Mouse (Mus musculus): ENCODE measurements around the gene Cit. TPM values are rescaled to one million over a fixed set of nuclear protein-coding genes. Genes with fewer than 3 reads are reported as not detected.

Cit gene
- polyA plus RNA-seq, 1 experiment from 2014 or later, result 25.7 TPM

DNA sequence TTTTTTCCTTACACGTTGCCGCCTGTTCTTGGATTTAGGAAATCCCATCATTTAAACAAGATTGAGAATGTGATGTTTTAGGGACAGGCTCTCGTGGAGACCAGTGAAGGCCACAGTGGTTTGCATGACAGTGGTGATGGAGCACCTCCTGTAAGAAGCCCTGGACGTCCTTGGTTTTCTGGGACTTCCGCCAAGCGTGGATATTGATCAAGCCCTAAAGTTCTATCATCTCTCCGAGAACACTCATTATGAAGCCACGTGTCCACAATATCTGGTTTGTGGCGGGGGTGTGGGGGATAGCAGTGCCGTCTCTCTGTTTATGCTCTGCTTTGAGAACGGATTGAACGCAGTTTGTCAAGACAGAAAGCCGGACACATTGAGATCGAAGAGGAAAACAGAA, 109.5 kb downstream of the Cit start:
- WGBS, result 88% methylated on average over 14 of the region's 14 CpGs
- Histone ChIP-seq H3K9me3 (no peaks in the 10 kb centered on the region), H3K9ac (no peak overlapping the region), H3K4me2 (replicated peaks) (no peak overlapping the region), H3K27ac (no peak overlapping the region), H3K4me3 (replicated peaks) (no peak overlapping the region), H3K4me1 (replicated peaks) (no peaks in the 10 kb centered on the region), H3K27me3 (replicated peaks) (no peaks in the 10 kb centered on the region), H3K36me3 (peaks cover 35% of the 10 kb centered on the region)
- ATAC-seq, result no peak

DNA sequence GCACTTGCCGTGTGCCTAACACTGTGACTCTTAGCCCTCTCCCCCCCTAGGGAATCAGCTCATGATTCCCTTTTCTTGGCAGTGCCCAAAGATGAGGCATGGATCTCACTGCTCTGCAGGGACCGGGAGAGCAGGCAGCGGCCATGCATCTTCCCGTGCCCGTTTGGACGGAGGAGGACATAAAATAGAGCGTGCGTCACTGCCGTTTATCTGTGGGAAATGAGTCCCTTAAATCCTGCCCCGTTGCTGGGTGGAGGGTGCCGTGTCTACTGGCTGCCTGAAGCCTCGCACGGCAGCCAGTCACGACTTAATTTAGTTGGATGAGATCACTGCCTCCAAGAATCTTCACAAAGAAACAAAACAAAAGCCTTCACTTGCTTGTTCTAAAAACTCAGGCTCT, 110.1 kb downstream of the Cit start:
- whole genome bisulfite sequencing, result 91% methylated on average over 14 of the region's 14 CpGs
- H3K36me3 ChIP-seq, result peaks cover 35% of the 10 kb centered on the region
- H3K27ac ChIP-seq, result no peak overlapping the region

GRCm38 (mm10) chr5:115956048-115956447, 111.0 kb downstream of the Cit start:
- H3K9me3 ChIP-seq, result no peaks in the 10 kb centered on the region
- no peak overlapping the region for H3K9ac ChIP-seq
- H3K36me3 ChIP-seq, result peaks cover 34% of the 10 kb centered on the region
- H3K4me2 ChIP-seq (replicated peaks), result no peak overlapping the region
- H3K27me3 ChIP-seq (replicated peaks), result no peaks in the 10 kb centered on the region
- H3K4me1 ChIP-seq (replicated peaks), result no peaks in the 10 kb centered on the region
- 96% methylated on average over 14 of the region's 14 CpGs for WGBS
- no peak for ATAC-seq
- H3K27ac ChIP-seq, result no peak overlapping the region
- no peak overlapping the region for H3K4me3 ChIP-seq (replicated peaks)

More for the DNA sequence above, 110.1 kb downstream of the Cit start:
- no peaks in the 10 kb centered on the region for H3K9me3 ChIP-seq
- no peak overlapping the region for H3K4me2 ChIP-seq (replicated peaks)
- no peaks in the 10 kb centered on the region for H3K27me3 ChIP-seq (replicated peaks)
- H3K4me3 ChIP-seq (replicated peaks), result no peak overlapping the region
- H3K4me1 ChIP-seq (replicated peaks), result no peaks in the 10 kb centered on the region
- no peak for ATAC-seq
- H3K9ac ChIP-seq, result no peak overlapping the region

- no peak overlapping the region for H3K4me2 ChIP-seq (replicated peaks)
- no peaks in the 10 kb centered on the region for H3K4me1 ChIP-seq (replicated peaks)
- H3K36me3 ChIP-seq, result peaks cover 25% of the 10 kb centered on the region
- H3K27me3 ChIP-seq (replicated peaks), result no peaks in the 10 kb centered on the region
- no peak overlapping the region for H3K27ac ChIP-seq
- no peak for ATAC-seq
- 98% methylated on average over 6 of the region's 6 CpGs for WGBS
- H3K9me3 ChIP-seq, result no peaks in the 10 kb centered on the region
- H3K9ac ChIP-seq, result no peak overlapping the region
- no peak overlapping the region for H3K4me3 ChIP-seq (replicated peaks)
Measured at GRCm38 (mm10) chr5:115957177-115957576, 112.1 kb downstream of the Cit start.

DNA sequence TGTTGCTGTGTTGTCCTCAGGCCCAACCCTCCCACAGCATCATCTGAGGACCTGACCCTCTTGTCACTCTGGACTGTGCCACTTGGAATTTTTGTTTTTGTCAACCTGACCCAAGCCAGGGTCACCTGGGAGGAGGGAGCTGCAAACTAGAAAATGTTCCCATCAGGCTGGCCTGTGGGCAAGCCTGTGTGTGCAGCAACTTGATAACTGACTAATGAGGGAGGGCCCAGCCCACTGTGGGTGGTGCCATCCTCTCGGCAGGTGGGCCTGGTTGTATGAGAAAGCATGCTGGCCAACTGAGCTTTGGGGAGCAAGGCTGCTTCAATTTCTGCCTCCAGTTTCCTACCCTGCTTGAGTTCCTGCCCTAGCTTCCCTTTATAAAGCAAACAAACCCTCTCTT, 113.3 kb downstream of the Cit start:
- 80% methylated on average over 1 of the region's 1 CpGs for WGBS
- no peak overlapping the region for H3K4me2 ChIP-seq (replicated peaks)
- H3K4me3 ChIP-seq (replicated peaks), result no peak overlapping the region
- peak; percentile 39; the same call in 1 of the 2 replicates for ATAC-seq
- no peak overlapping the region for H3K9ac ChIP-seq
- no peaks in the 10 kb centered on the region for H3K9me3 ChIP-seq
- H3K36me3 ChIP-seq, result peaks cover 18% of the 10 kb centered on the region
- no peaks in the 10 kb centered on the region for H3K4me1 ChIP-seq (replicated peaks)
- no peaks in the 10 kb centered on the region for H3K27me3 ChIP-seq (replicated peaks)
- no peak overlapping the region for H3K27ac ChIP-seq

DNA sequence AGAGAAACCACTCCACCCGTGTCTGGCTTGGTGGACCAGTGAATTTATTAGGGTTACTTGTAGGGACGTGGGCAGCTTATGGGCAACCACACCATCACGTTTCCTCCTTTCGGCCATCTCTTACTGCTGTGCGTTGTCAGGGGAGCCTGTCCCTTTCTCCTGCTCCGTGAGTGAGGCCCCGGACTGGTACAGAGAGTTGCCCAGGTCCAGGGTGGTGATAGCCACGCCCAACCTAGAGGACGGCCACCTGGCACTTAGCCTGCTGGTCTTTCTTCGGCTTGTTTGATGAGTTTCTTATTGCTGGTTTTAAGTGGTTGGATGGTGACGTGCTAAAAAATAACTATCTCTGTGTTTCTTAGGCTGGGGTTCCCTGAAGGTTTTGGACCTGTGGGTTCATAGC, 113.7 kb downstream of the Cit start:
- Histone ChIP-seq H3K27me3 (replicated peaks) (no peaks in the 10 kb centered on the region), H3K27ac (no peak overlapping the region), H3K4me3 (replicated peaks) (no peak overlapping the region), H3K4me1 (replicated peaks) (no peaks in the 10 kb centered on the region), H3K36me3 (peaks cover 13% of the 10 kb centered on the region), H3K9ac (no peak overlapping the region), H3K4me2 (replicated peaks) (no peak overlapping the region), H3K9me3 (no peaks in the 10 kb centered on the region)
- no peak for ATAC-seq
- WGBS, result 86% methylated on average over 11 of the region's 11 CpGs

DNA sequence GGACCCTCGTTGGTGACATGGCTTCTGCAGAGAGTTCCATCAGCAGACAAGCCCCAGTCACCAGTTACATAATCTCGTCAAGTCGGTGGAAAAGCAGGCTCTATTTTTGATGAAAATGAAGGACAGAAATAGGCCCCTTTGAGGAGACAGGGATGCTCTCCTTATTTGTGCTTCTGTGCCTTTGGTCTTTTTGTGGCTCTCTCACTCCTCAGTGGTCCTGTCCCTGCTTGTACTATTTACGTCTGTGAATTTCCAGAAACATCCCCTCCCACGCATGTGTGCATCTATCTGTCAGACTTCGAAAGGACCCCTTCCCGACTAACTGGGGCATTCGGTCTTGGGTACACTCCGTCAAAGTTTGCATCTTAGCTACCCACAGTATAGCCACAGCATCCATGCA, 116.7 kb downstream of the Cit start:
- ATAC-seq, result no peak
- no peaks in the 10 kb centered on the region for H3K4me1 ChIP-seq (replicated peaks)
- H3K9me3 ChIP-seq, result no peaks in the 10 kb centered on the region
- peaks cover 9% of the 10 kb centered on the region for H3K36me3 ChIP-seq
- H3K27me3 ChIP-seq (replicated peaks), result no peaks in the 10 kb centered on the region
- H3K4me3 ChIP-seq (replicated peaks), result no peak overlapping the region
- no peak overlapping the region for H3K4me2 ChIP-seq (replicated peaks)
- H3K9ac ChIP-seq, result no peak overlapping the region
- 81% methylated on average over 9 of the region's 9 CpGs for WGBS
- no peak overlapping the region for H3K27ac ChIP-seq

- ATAC-seq, result peak; percentile 62
- no peak overlapping the region for H3K9ac ChIP-seq
- H3K27me3 ChIP-seq (replicated peaks), result no peaks in the 10 kb centered on the region
- WGBS, result 68% methylated on average over 15 of the region's 15 CpGs
- H3K4me3 ChIP-seq (replicated peaks), result no peak overlapping the region
- no peaks in the 10 kb centered on the region for H3K4me1 ChIP-seq (replicated peaks)
- no peak overlapping the region for H3K4me2 ChIP-seq (replicated peaks)
- H3K27ac ChIP-seq, result peak overlapping the region; percentile 51
- no peaks in the 10 kb centered on the region for H3K9me3 ChIP-seq
- H3K36me3 ChIP-seq, result peaks cover 5% of the 10 kb centered on the region; the same call in 1 of the 2 replicates
Measured at GRCm38 (mm10) chr5:115971236-115971635, 126.2 kb downstream of the Cit start.

DNA sequence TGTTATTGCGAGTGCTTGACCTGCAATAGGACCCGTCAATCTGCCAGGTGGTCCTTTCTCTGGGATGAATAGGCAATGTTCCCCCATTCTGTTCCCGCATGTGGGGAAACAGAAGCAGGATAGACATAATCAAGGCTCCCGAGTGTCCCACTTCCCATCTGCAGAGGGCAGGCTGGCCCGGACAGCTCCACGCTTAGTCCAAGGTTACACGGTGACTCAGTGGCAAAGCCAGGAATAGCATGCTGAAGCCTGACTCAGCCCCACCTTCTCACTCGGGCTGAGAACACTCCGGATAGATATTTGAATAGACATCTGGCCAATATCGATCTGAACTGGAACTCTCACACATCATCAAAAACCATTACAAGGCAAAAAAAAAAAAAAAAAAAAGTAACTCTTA, 130.6 kb downstream of the Cit start:
- WGBS, result 89% methylated on average over 10 of the region's 10 CpGs
- Histone ChIP-seq H3K4me1 (replicated peaks) (no peaks in the 10 kb centered on the region), H3K9ac (no peak overlapping the region), H3K36me3 (no peaks in the 10 kb centered on the region), H3K4me2 (replicated peaks) (no peak overlapping the region), H3K27ac (no peak overlapping the region), H3K27me3 (replicated peaks) (no peaks in the 10 kb centered on the region), H3K9me3 (no peaks in the 10 kb centered on the region), H3K4me3 (replicated peaks) (no peak overlapping the region)
- ATAC-seq, result no peak

DNA sequence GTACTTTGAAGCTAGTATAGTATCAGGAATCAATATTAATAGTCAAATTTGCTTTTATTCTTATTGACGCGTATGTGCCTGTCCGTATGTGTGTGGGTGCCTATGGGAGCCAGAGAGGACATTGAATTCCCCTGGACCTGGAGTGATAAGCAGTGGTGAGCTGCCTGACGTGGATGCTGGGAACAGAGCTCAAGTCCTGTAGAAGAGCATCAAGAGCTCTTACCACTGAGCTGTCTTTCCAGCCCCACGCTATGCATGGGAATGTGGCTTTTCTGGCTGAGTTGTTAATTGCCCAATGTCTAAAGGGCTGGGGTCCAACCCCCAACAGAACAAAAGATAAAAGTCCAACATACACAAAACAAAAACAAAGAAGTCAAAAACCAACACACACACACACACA, 131.4 kb downstream of the Cit start:
- H3K4me1 ChIP-seq (replicated peaks), result no peaks in the 10 kb centered on the region
- ATAC-seq, result no peak
- no peak overlapping the region for H3K4me3 ChIP-seq (replicated peaks)
- WGBS, result 92% methylated on average over 5 of the region's 5 CpGs
- H3K9ac ChIP-seq, result no peak overlapping the region
- 0 out of 2 replicates have a peak overlapping the region, but pooled peaks have one; percentile 9 for H3K27ac ChIP-seq
- H3K4me2 ChIP-seq (replicated peaks), result no peak overlapping the region
- no peaks in the 10 kb centered on the region for H3K9me3 ChIP-seq
- no peaks in the 10 kb centered on the region for H3K27me3 ChIP-seq (replicated peaks)
- no peaks in the 10 kb centered on the region for H3K36me3 ChIP-seq

DNA sequence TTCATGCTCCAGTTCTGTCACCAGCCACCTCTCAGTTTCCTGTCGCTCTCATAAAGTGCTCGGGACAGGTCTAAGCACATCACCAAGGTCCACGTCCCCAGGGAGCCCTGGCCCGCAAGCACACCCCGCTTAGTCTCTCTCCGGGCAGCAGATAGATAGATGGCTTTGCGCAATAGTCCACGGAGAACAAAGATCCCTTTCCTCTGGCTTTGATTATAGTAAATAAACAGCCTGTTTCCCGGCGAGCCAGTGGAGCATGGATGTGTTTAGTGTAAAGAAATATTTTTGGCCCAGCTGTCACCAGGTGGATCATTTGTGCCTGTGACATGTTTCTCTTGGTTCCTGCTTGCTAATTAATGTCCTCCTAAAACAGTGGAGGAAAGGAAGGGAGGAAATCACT, 132.2 kb downstream of the Cit start:
- Histone ChIP-seq H3K36me3 (no peaks in the 10 kb centered on the region), H3K9ac (no peak overlapping the region), H3K27ac (peak overlapping the region; percentile 54), H3K4me1 (replicated peaks) (no peaks in the 10 kb centered on the region), H3K9me3 (no peaks in the 10 kb centered on the region), H3K4me2 (replicated peaks) (no peak overlapping the region), H3K27me3 (replicated peaks) (no peaks in the 10 kb centered on the region), H3K4me3 (replicated peaks) (no peak overlapping the region)
- ATAC-seq, result 0 out of 2 replicates have a peak, but pooled peaks have one; percentile 36
- WGBS, result 44% methylated on average over 10 of the region's 10 CpGs

GRCm38 (mm10) chr5:115977757-115978156, 132.7 kb downstream of the Cit start:
- WGBS, result 61% methylated on average over 10 of the region's 10 CpGs
- no peaks in the 10 kb centered on the region for H3K27me3 ChIP-seq (replicated peaks)

DNA sequence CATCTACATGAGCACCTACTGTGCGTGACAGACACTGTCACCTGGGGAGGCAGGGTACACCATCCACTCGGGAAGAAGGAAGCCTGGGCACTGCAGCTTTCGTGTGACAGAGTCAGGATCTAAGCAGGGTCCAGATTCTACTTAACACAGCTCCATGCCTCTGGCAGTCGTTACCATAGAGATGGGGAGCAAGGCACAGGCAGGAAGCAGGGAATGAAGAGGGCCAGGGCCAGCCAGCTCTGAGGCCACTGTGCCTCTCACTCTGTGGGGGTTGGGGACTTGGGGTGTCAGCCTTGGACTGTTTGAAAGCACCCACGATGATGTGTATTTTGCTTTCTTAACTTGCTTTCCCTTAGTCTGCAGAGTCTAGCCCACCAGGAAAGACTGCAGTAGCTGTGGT, 133.2 kb downstream of the Cit start:
- no peak overlapping the region for H3K4me3 ChIP-seq (replicated peaks)
- peak overlapping the region; percentile 54 for H3K27ac ChIP-seq
- H3K4me1 ChIP-seq (replicated peaks), result peaks cover 3% of the 10 kb centered on the region; the same call in 1 of the 2 replicates
- 58% methylated on average over 5 of the region's 5 CpGs for WGBS
- H3K9ac ChIP-seq, result no peak overlapping the region
- no peaks in the 10 kb centered on the region for H3K36me3 ChIP-seq
- no peak overlapping the region for H3K4me2 ChIP-seq (replicated peaks)
- ATAC-seq, result no peak
- no peaks in the 10 kb centered on the region for H3K27me3 ChIP-seq (replicated peaks)
- H3K9me3 ChIP-seq, result no peaks in the 10 kb centered on the region

More at GRCm38 (mm10) chr5:115977757-115978156, 132.7 kb downstream of the Cit start:
- Histone ChIP-seq H3K4me1 (replicated peaks) (no peaks in the 10 kb centered on the region), H3K9me3 (no peaks in the 10 kb centered on the region), H3K27ac (peak overlapping the region; percentile 54), H3K36me3 (no peaks in the 10 kb centered on the region), H3K4me2 (replicated peaks) (no peak overlapping the region), H3K9ac (no peak overlapping the region), H3K4me3 (replicated peaks) (no peak overlapping the region)
- no peak for ATAC-seq
